Mouse (Mus musculus) CH12.LX (cell line): Measurements from ENCODE around the gene Galnt5. TPM values are rescaled to one million over a fixed set of nuclear protein-coding genes. Genes with fewer than 3 reads are reported as not detected.

ENCODE experiments used
- DNase-seq: peaks from one replicate; pipeline ENCODE4 v3.0.0-alpha.2; 2013; ENCODE audit errors: extremely low read depth
- H3K27ac ChIP-seq: 2 replicates; pipeline ENCODE4 v1.5.1; 2012; ENCODE audit warnings: low read depth, mild to moderate bottlenecking, control low read depth, moderate library complexity; ENCODE audit not compliant: insufficient read depth
- H3K27me3 ChIP-seq: replicated peaks from 2 replicates; pipeline ENCODE3; 2012; ENCODE audit warnings: inconsistent platforms
- H3K36me3 ChIP-seq, 2 experiments: replicated peaks in 1 of 2; 2 replicates each; pipeline versions ENCODE3 to v1.6.1; 2012; ENCODE audit warnings: inconsistent platforms in 1 of 2, low read length in 1 of 2, mild to moderate bottlenecking in 1 of 2, mixed read lengths in 1 of 2, moderate library complexity in 1 of 2; ENCODE audit not compliant: control insufficient read depth in 1 of 2, insufficient read depth in 1 of 2
- H3K4me1 ChIP-seq, 2 experiments: 2 replicates each; pipeline ENCODE4 v1.6.1; 2012; ENCODE audit warnings: inconsistent platforms in 1 of 2, moderate library complexity in 1 of 2; ENCODE audit not compliant: insufficient read depth in 2 of 2, control insufficient read depth in 1 of 2
- H3K4me2 ChIP-seq: 2 replicates; pipeline ENCODE4 v1.6.1; 2012; ENCODE audit warnings: low read depth, mild to moderate bottlenecking, control low read depth; ENCODE audit not compliant: poor library complexity, insufficient read depth, severe bottlenecking
- H3K4me3 ChIP-seq, 3 experiments: fragments of 150-350 bp in 1 of 3; sonication (generic) in 1 of 3; replicated peaks in 1 of 3; 2 replicates each; pipeline versions ENCODE3 to v1.5.1; 2011 to 2012; ENCODE audit warnings: low read depth in 2 of 3, low read length in 2 of 3, mild to moderate bottlenecking in 2 of 3, moderate library complexity in 2 of 3, control low read depth in 1 of 3, improper control_type of control experiment in 1 of 3, inconsistent platforms in 1 of 3, mixed read lengths in 1 of 3; ENCODE audit not compliant: poor library complexity in 1 of 3
- H3K79me2 ChIP-seq: replicated peaks from 2 replicates; pipeline ENCODE4 v1.6.1; 2012; ENCODE audit warnings: mild to moderate bottlenecking, moderate library complexity; ENCODE audit not compliant: control insufficient read depth, poor library complexity, insufficient read depth, severe bottlenecking; ENCODE audit errors: extremely low read depth
- H3K9ac ChIP-seq: 2 replicates; pipeline ENCODE4 v1.6.1; 2012; ENCODE audit warnings: low read depth, mild to moderate bottlenecking, control low read depth, moderate library complexity; ENCODE audit not compliant: insufficient read depth
- H3K9me3 ChIP-seq: replicated peaks from 2 replicates; pipeline ENCODE3; 2012; ENCODE audit warnings: low read length, inconsistent platforms, mixed read lengths
- BHLHE40 ChIP-seq: IDR thresholded peaks from 2 replicates; pipeline ENCODE4 v1.6.1; 2011; ENCODE audit warnings: mild to moderate bottlenecking, low read depth, low read length, improper control_type of control experiment
- CHD2 ChIP-seq: IDR thresholded peaks from 2 replicates; pipeline ENCODE4 v1.6.1; 2011; ENCODE audit warnings: low read length, improper control_type of control experiment
- CTCF ChIP-seq, 2 experiments: IDR thresholded peaks in 1 of 2; conservative IDR thresholded peaks in 1 of 2; 2 replicates each; pipeline ENCODE4 v1.5.1; 2011 to 2012; ENCODE audit warnings: low read depth in 2 of 2, low read length in 2 of 2, improper control_type of control experiment in 1 of 2, inconsistent platforms in 1 of 2, mild to moderate bottlenecking in 1 of 2, moderate library complexity in 1 of 2
- E2F4 ChIP-seq: IDR thresholded peaks from 2 replicates; pipeline ENCODE4 v1.6.1; 2011; ENCODE audit warnings: low read depth, low read length, improper control_type of control experiment; ENCODE audit not compliant: insufficient replicate concordance
- ELF1 ChIP-seq: IDR thresholded peaks from 2 replicates; pipeline ENCODE4 v1.6.1; 2014; ENCODE audit warnings: low read depth, mild to moderate bottlenecking, inconsistent platforms, low read length, improper control_type of control experiment
- EP300 ChIP-seq: IDR thresholded peaks from 2 replicates; pipeline ENCODE4 v1.6.1; 2011; ENCODE audit warnings: low read length, improper control_type of control experiment
- ETS1 ChIP-seq: conservative IDR thresholded peaks from 2 replicates; pipeline ENCODE4 v1.6.1; 2012; ENCODE audit warnings: low read depth, mild to moderate bottlenecking, inconsistent platforms, low read length, improper control_type of control experiment, moderate library complexity
- GABPA ChIP-seq: IDR thresholded peaks from 2 replicates; pipeline ENCODE4 v1.6.1; 2012; ENCODE audit warnings: low read depth, low read length, improper control_type of control experiment, inconsistent platforms; ENCODE audit not compliant: insufficient replicate concordance
- JUN ChIP-seq: IDR thresholded peaks from 2 replicates; pipeline ENCODE4 v1.6.1; 2011; ENCODE audit warnings: low read depth, mild to moderate bottlenecking, low read length, improper control_type of control experiment, moderate library complexity; ENCODE audit not compliant: insufficient read depth
- JUND ChIP-seq: conservative IDR thresholded peaks from 2 replicates; pipeline ENCODE4 v1.6.1; 2011; ENCODE audit warnings: low read depth, low read length, improper control_type of control experiment
- KAT2A ChIP-seq: IDR thresholded peaks from 2 replicates; pipeline ENCODE4 v1.6.1; 2012; ENCODE audit warnings: low read length, improper control_type of control experiment, inconsistent platforms; ENCODE audit not compliant: insufficient replicate concordance
- MAFK ChIP-seq: IDR thresholded peaks from 2 replicates; pipeline ENCODE4 v1.6.1; 2011; ENCODE audit warnings: low read length, improper control_type of control experiment; ENCODE audit not compliant: insufficient replicate concordance
- MAX ChIP-seq: IDR thresholded peaks from 2 replicates; pipeline ENCODE4 v1.6.1; 2011; ENCODE audit warnings: low read length, improper control_type of control experiment
- MEF2A ChIP-seq: IDR thresholded peaks from 2 replicates; pipeline ENCODE4 v1.6.1; 2014; ENCODE audit warnings: low read depth, mild to moderate bottlenecking, inconsistent platforms, low read length, improper control_type of control experiment, borderline replicate concordance
- POLR2AphosphoS2 ChIP-seq: IDR thresholded peaks from 2 replicates; pipeline ENCODE4 v1.6.1; 2011; ENCODE audit warnings: low read depth, low read length, improper control_type of control experiment
- RAD21 ChIP-seq: IDR thresholded peaks from 2 replicates; pipeline ENCODE4 v1.6.1; 2011; ENCODE audit warnings: low read depth, mild to moderate bottlenecking, low read length, improper control_type of control experiment, moderate library complexity
- SIN3A ChIP-seq: IDR thresholded peaks from 2 replicates; pipeline ENCODE4 v1.6.1; 2012; ENCODE audit warnings: low read length, improper control_type of control experiment, inconsistent platforms
- TCF12 ChIP-seq: IDR thresholded peaks from 2 replicates; pipeline ENCODE4 v1.6.1; 2014; ENCODE audit warnings: low read depth, mild to moderate bottlenecking, inconsistent platforms, low read length, improper control_type of control experiment
- UBTF ChIP-seq: IDR thresholded peaks from 2 replicates; pipeline ENCODE4 v1.6.1; 2012; ENCODE audit warnings: low read depth, mild to moderate bottlenecking, inconsistent platforms, low read length, improper control_type of control experiment, moderate library complexity
- ZC3H11A ChIP-seq: IDR thresholded peaks from 2 replicates; pipeline ENCODE4 v1.6.1; 2012; ENCODE audit warnings: low read depth, mild to moderate bottlenecking, inconsistent platforms, low read length, improper control_type of control experiment
- ZKSCAN1 ChIP-seq: IDR thresholded peaks from 2 replicates; pipeline ENCODE4 v1.6.1; 2012; ENCODE audit warnings: low read depth, inconsistent platforms, low read length, improper control_type of control experiment, borderline replicate concordance
- ZMIZ1 ChIP-seq: IDR thresholded peaks from 2 replicates; pipeline ENCODE4 v1.6.1; 2012; ENCODE audit warnings: low read depth, mild to moderate bottlenecking, inconsistent platforms, low read length, improper control_type of control experiment
- ZNF384 ChIP-seq: IDR thresholded peaks from 2 replicates; pipeline ENCODE4 v1.6.1; 2012; ENCODE audit warnings: low read depth, low read length, improper control_type of control experiment, inconsistent platforms
- dilution Hi-C: fragments of 300-500 bp; cut with MboI; formaldehyde crosslinking; loops from 2 replicates; pipeline ENCODE4 v1.14.3; 2020; ENCODE audit warnings: low sequenced_read_pairs; ENCODE audit not compliant: extremely low pct_unique_long_range_greater_than_20kb, extremely low pct_ligation_motif_present
- in situ Hi-C: fragments of 300-500 bp; cut with MboI; formaldehyde crosslinking; loops from 3 replicates; pipeline ENCODE4 v1.14.3; 2019; ENCODE audit warnings: low sequenced_read_pairs, low pct_ligation_motif_present, low pct_unique_long_range_greater_than_20kb, mixed read lengths
- polyA plus RNA-seq: library from polyadenylated mRNA; unstranded; fragments of >175 nt; gene quantifications from 2 replicates; pipeline ENCODE4 v1.2.1, GENCODE M21; 2012; ENCODE audit warnings: low read depth; ENCODE audit not compliant: insufficient read length
- total RNA-seq, 2 experiments: library from RNA; depleted of rRNA; stranded (reverse); fragments of 300-350 nt in 1 of 2; fragments of >200 nt in 1 of 2; gene quantifications; 2 replicates each; pipeline ENCODE4 v1.2.3; 2012 to 2014

The Galnt5 gene
- total and polyA plus RNA-seq, 3 experiments, result not detected

DNA sequence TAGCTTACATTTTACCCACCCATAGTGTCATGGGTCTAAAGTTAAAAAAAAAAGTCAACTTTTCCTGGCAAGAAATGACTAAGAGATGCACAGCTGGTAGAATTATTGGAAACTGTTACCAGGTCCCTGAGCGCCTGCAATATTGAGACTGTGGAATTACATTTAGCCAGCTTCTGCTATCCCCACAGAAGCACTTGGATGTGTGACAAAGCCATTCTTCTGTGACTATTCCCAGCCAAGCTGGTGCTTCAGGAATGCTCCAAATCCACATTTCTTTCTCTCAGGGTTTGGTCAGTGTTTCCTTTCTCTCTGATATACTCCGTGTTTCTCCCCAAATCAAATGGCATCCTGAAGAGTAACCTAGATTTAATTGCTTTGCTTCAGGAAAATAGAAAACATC, 6.6 kb upstream of the Galnt5 start:
- in situ Hi-C loops (no loop called here), dilution Hi-C loops (no loop called here)
- no peaks in the 10 kb centered on the region for H3K27me3 ChIP-seq
- no peaks in the 10 kb centered on the region for H3K36me3 ChIP-seq
- no peak overlapping the region for H3K4me2 ChIP-seq
- H3K4me1 ChIP-seq, result no peaks in the 10 kb centered on the region
- H3K4me3 ChIP-seq, result no peak overlapping the region
- no peak for DNase-seq
- H3K9ac ChIP-seq, result no peak overlapping the region
- TF ChIP-seq CTCF (conservative IDR thresholded peaks at IDR 0.05 in 1 of 2, IDR thresholded peaks at IDR 0.05 in 1 of 2; ENCODE audit: low read depth in 2 of 2, low read length in 2 of 2) (no peak), ZKSCAN1 (no peak), MEF2A (no peak), ZNF384 (no peak)
- H3K27ac ChIP-seq, result no peak overlapping the region
- H3K9me3 ChIP-seq, result no peaks in the 10 kb centered on the region
- no peaks in the 10 kb centered on the region for H3K79me2 ChIP-seq

- Histone ChIP-seq H3K27me3 (no peaks in the 10 kb centered on the region), H3K4me1 (peaks cover 5 to 6% of the 10 kb centered on the region in 2 experiments; a peak in 1 of 4 replicates), H3K9me3 (no peaks in the 10 kb centered on the region), H3K27ac (no peak overlapping the region), H3K36me3 (no peaks in the 10 kb centered on the region), H3K9ac (no peak overlapping the region), H3K4me2 (no peak overlapping the region), H3K4me3 (no peak overlapping the region), H3K79me2 (no peaks in the 10 kb centered on the region)
- in situ Hi-C loops, result no loop called here
- no peak for DNase-seq
- dilution Hi-C loops, result no loop called here
- TF ChIP-seq E2F4 (no peak), BHLHE40 (peak; percentile 49)
Observed at GRCm38 (mm10) chr2:58001497-58001896, 3.8 kb downstream of the Galnt5 start.

DNA sequence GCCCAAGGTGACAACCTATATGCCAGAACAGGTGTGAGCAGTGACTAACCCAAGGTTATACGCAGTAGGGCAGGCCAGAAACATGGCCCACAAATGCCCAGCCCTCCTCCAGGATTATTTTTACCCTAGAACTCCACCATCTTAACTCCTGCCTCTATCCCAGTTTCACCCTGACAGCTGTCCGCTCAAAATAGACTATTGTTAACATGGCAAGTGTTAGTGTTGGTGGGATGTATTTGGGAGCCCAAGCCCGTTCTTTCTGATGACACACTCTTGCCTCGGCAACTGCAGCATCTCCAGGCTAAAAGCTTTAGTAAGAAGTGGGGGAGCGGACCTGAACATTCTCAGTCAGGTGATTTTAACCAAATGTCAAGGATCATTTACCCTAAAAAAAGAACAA, 9.4 kb downstream of the Galnt5 start:
- Histone ChIP-seq H3K27me3 (no peaks in the 10 kb centered on the region), H3K4me2 (no peak overlapping the region), H3K4me3 (no peak overlapping the region), H3K79me2 (no peaks in the 10 kb centered on the region), H3K27ac (no peak overlapping the region), H3K9ac (no peak overlapping the region), H3K36me3 (no peaks in the 10 kb centered on the region), H3K4me1 (no peaks in the 10 kb centered on the region), H3K9me3 (no peaks in the 10 kb centered on the region)
- dilution Hi-C loops, result no loop called here
- in situ Hi-C loops, result no loop called here
- TF ChIP-seq RAD21, result no peak
- TF ChIP-seq ZMIZ1, result no peak
- no peak for TF ChIP-seq MAFK
- TF ChIP-seq SIN3A, result no peak
- TF ChIP-seq ETS1, result no peak
- TF ChIP-seq EP300, result no peak
- TF ChIP-seq POLR2AphosphoS2, result no peak
- no peak for TF ChIP-seq GABPA
- no peak for TF ChIP-seq UBTF
- no peak for TF ChIP-seq MAX
- no peak for TF ChIP-seq ELF1
- no peak for TF ChIP-seq TCF12
- TF ChIP-seq KAT2A, result no peak
- TF ChIP-seq JUN, result no peak
- no peak for TF ChIP-seq ZKSCAN1
- no peak for TF ChIP-seq CHD2
- no peak for TF ChIP-seq JUND
- no peak for TF ChIP-seq ZC3H11A
- DNase-seq, result no peak
